Mouse (Mus musculus) B cell, adult 2 months (primary cell): ENCODE results near the gene Gm4952.

Source experiments
- DNase-seq, 2 experiments: peaks; one replicate each; pipeline ENCODE4 v3.0.0; 2022

Gm4952 gene

GRCm38 (mm10) chr19:12599674-12600073, at the start of gene Gm4952:
TSS of gene Gm4952 (plus strand) at chr19:12599974.
- DNase-seq, result no peak

GRCm38 (mm10) chr19:12550005-12550942, 49.5 kb upstream of the Gm4952 start:
- DNase-seq, result no peak

GRCm38 (mm10) chr19:12556293-12556692, 43.5 kb upstream of the Gm4952 start:
- DNase-seq, result no peak

- DNase-seq, result no peak
Measured at GRCm38 (mm10) chr19:12558219-12558618, 41.6 kb upstream of the Gm4952 start.

- no peak for DNase-seq
Measured at GRCm38 (mm10) chr19:12564197-12564596, 35.6 kb upstream of the Gm4952 start.

GRCm38 (mm10) chr19:12567011-12567410, 32.8 kb upstream of the Gm4952 start:
- DNase-seq, result peak; percentile 65 to 69

- DNase-seq, result no peak
Measured at GRCm38 (mm10) chr19:12570866-12571265, 28.9 kb upstream of the Gm4952 start.

- DNase-seq, result no peak
Measured at GRCm38 (mm10) chr19:12571687-12572086, 28.1 kb upstream of the Gm4952 start.

GRCm38 (mm10) chr19:12572614-12573265, 27.0 kb upstream of the Gm4952 start:
- DNase-seq, result no peak

- peak; percentile 83 to 86 for DNase-seq
Measured at GRCm38 (mm10) chr19:12573266-12574011, 26.3 kb upstream of the Gm4952 start.

- DNase-seq, result peak; percentile 57 to 61
Measured at GRCm38 (mm10) chr19:12574012-12574407, 25.8 kb upstream of the Gm4952 start.

- DNase-seq, result no peak
Measured at GRCm38 (mm10) chr19:12575107-12575506, 24.7 kb upstream of the Gm4952 start.

- DNase-seq, result no peak
Measured at GRCm38 (mm10) chr19:12575514-12575913, 24.3 kb upstream of the Gm4952 start.

GRCm38 (mm10) chr19:12576639-12577038, 23.1 kb upstream of the Gm4952 start:
- DNase-seq, result no peak

GRCm38 (mm10) chr19:12585310-12585709, 14.5 kb upstream of the Gm4952 start:
- DNase-seq, result peak; percentile 27 to 30

GRCm38 (mm10) chr19:12591908-12592307, 7.9 kb upstream of the Gm4952 start:
- peak; percentile 74 to 79 for DNase-seq

- no peak for DNase-seq
Measured at GRCm38 (mm10) chr19:12595135-12595529, 4.6 kb upstream of the Gm4952 start.

- DNase-seq, result peak; percentile 61 to 62
Measured at GRCm38 (mm10) chr19:12595530-12596289, 4.1 kb upstream of the Gm4952 start.

- DNase-seq, result peak in 1 of 2 experiments; percentile 21
Measured at GRCm38 (mm10) chr19:12596290-12597072, 3.3 kb upstream of the Gm4952 start.

GRCm38 (mm10) chr19:12597073-12597405, 2.7 kb upstream of the Gm4952 start:
- DNase-seq, result no peak

- DNase-seq, result no peak
Measured at GRCm38 (mm10) chr19:12598674-12599073, 1.1 kb upstream of the Gm4952 start.
